Mouse (Mus musculus): ENCODE measurements around the gene Hist1h4i. TPM values are rescaled to one million over a fixed set of nuclear protein-coding genes. Genes with fewer than 3 reads are reported as not detected.
A peak's percentile ranks its signal among the peaks of the same experiment; 100 is the strongest.

Gene Hist1h4i
- polyA plus RNA-seq, 1 experiment from 2014 or later: 6.2 TPM

- WGBS: 14% methylated on average over 27 of the region's 27 CpGs
- no peaks in the 10 kb centered on the region for H3K36me3 ChIP-seq (replicated peaks; ENCODE audit: control insufficient read depth, insufficient read depth)
- no peak overlapping the region for H3K27ac ChIP-seq
- H3K27me3 ChIP-seq (ENCODE audit: control insufficient read depth, insufficient read depth, low read length): peaks cover 97% of the 10 kb centered on the region
- DNase-seq (ENCODE audit: low spot score): peak; percentile 81
- H3K4me3 ChIP-seq (replicated peaks; ENCODE audit: low read length): no peak overlapping the region
- no peak overlapping the region for H3K4me2 ChIP-seq (replicated peaks)
- ATAC-seq (ENCODE audit: low FRiP score): peak; percentile 64; the same call in 1 of the 2 replicates
- H3K9ac ChIP-seq: no peak overlapping the region
- H3K4me1 ChIP-seq (replicated peaks; ENCODE audit: control insufficient read depth, insufficient read depth, low read length): no peaks in the 10 kb centered on the region
- 0 out of 2 replicates have a peak, but pooled peaks cover 7% of the 10 kb centered on the region for H3K9me3 ChIP-seq (ENCODE audit: control insufficient read depth, low read length)
Measured at GRCm38 (mm10) chr13:22015479-22016450, 25.4 kb downstream of the Hist1h4i start.

GRCm38 (mm10) chr13:22014411-22014845 lies 26.7 kb downstream of the Hist1h4i start:
- no peaks in the 10 kb centered on the region for H3K4me1 ChIP-seq (replicated peaks; ENCODE audit: control insufficient read depth, insufficient read depth, low read length)
- no peak overlapping the region for H3K4me2 ChIP-seq (replicated peaks)
- WGBS: 16% methylated on average over 17 of the region's 17 CpGs
- H3K36me3 ChIP-seq (replicated peaks; ENCODE audit: control insufficient read depth, insufficient read depth): no peaks in the 10 kb centered on the region
- DNase-seq (ENCODE audit: low spot score) (no peak), ATAC-seq (ENCODE audit: low FRiP score) (no peak)
- H3K9ac ChIP-seq: no peak overlapping the region
- H3K27ac ChIP-seq: no peak overlapping the region
- H3K27me3 ChIP-seq (ENCODE audit: control insufficient read depth, insufficient read depth, low read length): peaks cover 97% of the 10 kb centered on the region
- 0 out of 2 replicates have a peak, but pooled peaks cover 7% of the 10 kb centered on the region for H3K9me3 ChIP-seq (ENCODE audit: control insufficient read depth, low read length)
- H3K4me3 ChIP-seq (replicated peaks; ENCODE audit: low read length): no peak overlapping the region

GRCm38 (mm10) chr13:22013716-22014115 lies 27.4 kb downstream of the Hist1h4i start:
- ATAC-seq (ENCODE audit: low FRiP score): no peak
- Histone ChIP-seq H3K27me3 (ENCODE audit: control insufficient read depth, insufficient read depth, low read length) (peaks cover 97% of the 10 kb centered on the region), H3K4me3 (replicated peaks; ENCODE audit: low read length) (no peak overlapping the region), H3K4me1 (replicated peaks; ENCODE audit: control insufficient read depth, insufficient read depth, low read length) (no peaks in the 10 kb centered on the region), H3K27ac (no peak overlapping the region), H3K36me3 (replicated peaks; ENCODE audit: control insufficient read depth, insufficient read depth) (no peaks in the 10 kb centered on the region), H3K4me2 (replicated peaks) (no peak overlapping the region), H3K9me3 (ENCODE audit: control insufficient read depth, low read length) (0 out of 2 replicates have a peak, but pooled peaks cover 7% of the 10 kb centered on the region), H3K9ac (no peak overlapping the region)
- 23% methylated on average over 13 of the region's 13 CpGs for WGBS
- DNase-seq (ENCODE audit: low spot score): no peak

GRCm38 (mm10) chr13:22009642-22010041 lies 31.5 kb downstream of the Hist1h4i start, which contains the start of gene Prss16:
Gene Prss16, minus strand, starts transcription at chr13:22009742.
- DNase-seq (ENCODE audit: low spot score): no peak
- H3K4me3 ChIP-seq (replicated peaks; ENCODE audit: low read length): no peak within 1 kb of the TSS
- H3K9me3 ChIP-seq (ENCODE audit: control insufficient read depth, low read length): no peaks in the 10 kb centered on the region
- no peak within 1 kb of the TSS for H3K4me2 ChIP-seq (replicated peaks)
- no peaks in the 10 kb centered on the region for H3K36me3 ChIP-seq (replicated peaks; ENCODE audit: control insufficient read depth, insufficient read depth)
- peaks cover 15% of the 10 kb centered on the region for H3K4me1 ChIP-seq (replicated peaks; ENCODE audit: control insufficient read depth, insufficient read depth, low read length)
- ATAC-seq (ENCODE audit: low FRiP score): no peak
- WGBS: 40% methylated on average over 6 of the region's 7 CpGs
- no peak within 1 kb of the TSS for H3K9ac ChIP-seq
- no peak within 1 kb of the TSS for H3K27ac ChIP-seq
- peaks cover 97% of the 10 kb centered on the region for H3K27me3 ChIP-seq (ENCODE audit: control insufficient read depth, insufficient read depth, low read length)

GRCm38 (mm10) chr13:22008707-22009106 lies 32.5 kb downstream of the Hist1h4i start:
- no peaks in the 10 kb centered on the region for H3K9me3 ChIP-seq (ENCODE audit: control insufficient read depth, low read length)
- H3K4me2 ChIP-seq (replicated peaks): no peak overlapping the region
- peaks cover 15% of the 10 kb centered on the region for H3K4me1 ChIP-seq (replicated peaks; ENCODE audit: control insufficient read depth, insufficient read depth, low read length)
- H3K9ac ChIP-seq: no peak overlapping the region
- H3K36me3 ChIP-seq (replicated peaks; ENCODE audit: control insufficient read depth, insufficient read depth): no peaks in the 10 kb centered on the region
- DNase-seq (ENCODE audit: low spot score) (no peak), ATAC-seq (ENCODE audit: low FRiP score) (no peak)
- H3K4me3 ChIP-seq (replicated peaks; ENCODE audit: low read length): no peak overlapping the region
- H3K27me3 ChIP-seq (ENCODE audit: control insufficient read depth, insufficient read depth, low read length): peaks cover 97% of the 10 kb centered on the region
- 70% methylated on average over 3 of the region's 3 CpGs for WGBS
- no peak overlapping the region for H3K27ac ChIP-seq

GRCm38 (mm10) chr13:22007872-22008271 lies 33.3 kb downstream of the Hist1h4i start:
- no peak for ATAC-seq (ENCODE audit: low FRiP score)
- no peak overlapping the region for H3K27ac ChIP-seq
- H3K27me3 ChIP-seq (ENCODE audit: control insufficient read depth, insufficient read depth, low read length): peaks cover 97% of the 10 kb centered on the region
- H3K4me2 ChIP-seq (replicated peaks): no peak overlapping the region
- no peak overlapping the region for H3K4me3 ChIP-seq (replicated peaks; ENCODE audit: low read length)
- no peak for DNase-seq (ENCODE audit: low spot score)
- H3K9me3 ChIP-seq (ENCODE audit: control insufficient read depth, low read length): no peaks in the 10 kb centered on the region
- H3K4me1 ChIP-seq (replicated peaks; ENCODE audit: control insufficient read depth, insufficient read depth, low read length): peaks cover 15% of the 10 kb centered on the region
- no peaks in the 10 kb centered on the region for H3K36me3 ChIP-seq (replicated peaks; ENCODE audit: control insufficient read depth, insufficient read depth)
- WGBS: 52% methylated on average over 7 of the region's 7 CpGs
- H3K9ac ChIP-seq: no peak overlapping the region

GRCm38 (mm10) chr13:22007121-22007510 lies 34.0 kb downstream of the Hist1h4i start:
- Histone ChIP-seq H3K4me1 (replicated peaks; ENCODE audit: control insufficient read depth, insufficient read depth, low read length) (peaks cover 15% of the 10 kb centered on the region), H3K9me3 (ENCODE audit: control insufficient read depth, low read length) (no peaks in the 10 kb centered on the region), H3K9ac (no peak overlapping the region), H3K27ac (no peak overlapping the region), H3K27me3 (ENCODE audit: control insufficient read depth, insufficient read depth, low read length) (peaks cover 97% of the 10 kb centered on the region), H3K4me2 (replicated peaks) (peak overlapping the region; percentile 79), H3K4me3 (replicated peaks; ENCODE audit: low read length) (peak overlapping the region; percentile 35), H3K36me3 (replicated peaks; ENCODE audit: control insufficient read depth, insufficient read depth) (no peaks in the 10 kb centered on the region)
- 2% methylated on average over 18 of the region's 18 CpGs for WGBS
- no peak for DNase-seq (ENCODE audit: low spot score)
- ATAC-seq (ENCODE audit: low FRiP score): no peak

GRCm38 (mm10) chr13:22006334-22007120 lies 34.6 kb downstream of the Hist1h4i start:
- Histone ChIP-seq H3K27ac (no peak overlapping the region), H3K4me2 (replicated peaks) (peak overlapping the region; percentile 79), H3K36me3 (replicated peaks; ENCODE audit: control insufficient read depth, insufficient read depth) (no peaks in the 10 kb centered on the region), H3K4me3 (replicated peaks; ENCODE audit: low read length) (peak overlapping the region; percentile 35), H3K27me3 (ENCODE audit: control insufficient read depth, insufficient read depth, low read length) (peaks cover 98% of the 10 kb centered on the region), H3K9me3 (ENCODE audit: control insufficient read depth, low read length) (no peaks in the 10 kb centered on the region), H3K4me1 (replicated peaks; ENCODE audit: control insufficient read depth, insufficient read depth, low read length) (peaks cover 15% of the 10 kb centered on the region), H3K9ac (no peak overlapping the region)
- under 1% methylated on average over 38 of the region's 38 CpGs for WGBS
- DNase-seq (ENCODE audit: low spot score): no peak
- ATAC-seq (ENCODE audit: low FRiP score): peak; percentile 68
